Mouse (Mus musculus): ENCODE measurements around the gene Gm10488. TPM values are rescaled to one million over a fixed set of nuclear protein-coding genes. Genes with fewer than 3 reads are reported as not detected.

The Gm10488 gene
- not detected for polyA plus RNA-seq (2017; shearing (Covaris generic))

GRCm38 (mm10) chrX:29976014-29976413 lies at the start of gene Gm10488:
TSS of gene Gm10488 (plus strand) at chrX:29976314.

